Mouse (Mus musculus) layer of hippocampus, adult 18-20 months (tissue): ENCODE data around the gene Lrrn3. TPM values are rescaled to one million over a fixed set of nuclear protein-coding genes. Genes with fewer than 3 reads are reported as not detected.

Experiments
- DNase-seq, 2 experiments: peaks; one replicate each; pipeline ENCODE4 v3.0.0; 2022; ENCODE audit warnings: low spot score in 2 of 2
- long read RNA-seq: library from polyadenylated mRNA; stranded (forward); transcript quantifications from one replicate; pipeline ENCODE4 v2.0.0, GENCODE M21; 2021
- total RNA-seq, 2 experiments: library from RNA; stranded (reverse); gene quantifications; 2 replicates each; pipeline ENCODE4 v1.2.3; 2021

Gene Lrrn3
- total RNA-seq = 10 to 100 TPM; 62.9 to 64.9 TPM
- long read RNA-seq, transcript Lrrn3-201 (2 exons, 3,865 nt) = major isoform, 67 of 77 reads
- long read RNA-seq, partial matches to known transcripts = 0 of 77 reads
- long read RNA-seq, other reads (novel, unspliced or antisense) = 10 of 77 reads

DNA sequence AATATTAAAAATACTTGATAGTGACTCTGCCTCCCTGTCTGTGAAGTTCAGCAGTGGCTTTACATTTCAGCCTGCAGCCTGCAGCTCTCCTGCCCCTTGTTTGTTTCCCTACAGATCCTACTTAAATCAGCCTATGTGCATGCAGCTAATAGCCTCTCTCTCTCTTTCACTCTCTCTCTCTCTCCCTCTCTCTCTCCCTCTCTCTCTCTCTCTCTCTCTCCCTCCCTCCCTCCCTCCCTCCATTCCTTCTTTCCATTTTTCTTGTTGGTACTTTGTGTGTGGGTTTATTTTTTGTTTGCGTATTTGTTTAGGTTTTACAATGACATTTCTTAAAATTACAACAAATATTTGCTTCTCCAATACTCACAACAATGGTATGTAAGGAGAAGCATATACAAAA lies at the start of gene Lrrn3:
Gene Lrrn3, minus strand, starts transcription at position 101 of the 400 bp plus-strand sequence.
- DNase-seq = no peak

DNA sequence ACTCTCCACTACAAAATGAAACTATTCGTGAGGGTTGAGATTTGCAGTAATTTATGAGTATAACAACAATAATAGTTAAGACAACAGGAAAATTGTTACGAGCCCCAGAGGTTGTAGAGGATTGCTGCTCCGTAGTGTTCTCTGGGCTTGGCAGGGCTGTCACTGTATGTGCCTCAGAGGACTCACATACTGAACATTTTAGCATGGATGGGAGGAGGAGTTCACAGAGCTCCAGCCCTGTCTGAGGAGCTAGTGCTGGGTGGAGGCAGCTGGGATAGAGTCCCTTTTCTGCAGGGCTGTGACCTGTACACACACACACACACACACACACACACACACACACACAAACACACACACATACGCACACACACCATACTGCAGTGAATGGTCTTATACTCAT lies 42.2 kb upstream of the Lrrn3 start:
- no peak for DNase-seq

DNA sequence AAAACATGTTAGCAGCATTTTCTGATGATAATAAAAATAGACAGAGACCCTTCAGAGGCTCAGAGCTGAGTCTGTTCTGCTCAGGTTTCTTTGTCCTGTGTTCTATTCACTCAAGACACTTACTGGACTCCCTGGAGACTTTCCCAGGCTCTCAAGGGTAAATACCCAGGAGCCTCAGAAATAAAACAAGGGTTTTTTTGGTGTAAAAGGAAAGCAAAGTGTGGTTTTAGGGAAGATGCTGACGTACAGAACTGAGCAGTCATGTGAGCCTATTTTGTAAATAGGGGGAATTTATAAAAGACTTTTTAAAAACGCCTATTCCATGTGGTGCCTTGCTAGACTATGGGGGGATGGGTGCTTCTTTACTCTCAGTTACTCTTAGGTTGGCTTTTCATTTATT lies 40.5 kb upstream of the Lrrn3 start:
- DNase-seq = no peak

DNA sequence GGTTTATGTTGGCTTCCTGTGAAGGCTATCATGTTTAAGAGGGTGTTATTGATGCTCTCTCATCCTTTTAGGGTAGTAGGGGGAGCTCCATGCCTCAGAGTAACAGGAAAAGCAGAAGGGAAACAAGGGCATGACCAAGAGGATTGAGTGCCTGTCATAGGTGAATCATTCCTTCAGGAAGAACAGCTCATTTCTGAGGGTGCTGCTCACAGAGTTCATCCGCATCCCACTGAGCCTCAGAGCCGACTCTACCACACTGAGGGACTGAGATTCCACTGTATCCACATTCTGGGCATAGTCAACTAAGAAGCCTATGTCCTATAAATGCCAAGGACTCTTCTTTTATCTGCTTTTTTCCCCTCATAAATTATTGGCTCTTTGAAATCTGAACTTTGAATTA lies 35.4 kb upstream of the Lrrn3 start:
- no peak for DNase-seq

DNA sequence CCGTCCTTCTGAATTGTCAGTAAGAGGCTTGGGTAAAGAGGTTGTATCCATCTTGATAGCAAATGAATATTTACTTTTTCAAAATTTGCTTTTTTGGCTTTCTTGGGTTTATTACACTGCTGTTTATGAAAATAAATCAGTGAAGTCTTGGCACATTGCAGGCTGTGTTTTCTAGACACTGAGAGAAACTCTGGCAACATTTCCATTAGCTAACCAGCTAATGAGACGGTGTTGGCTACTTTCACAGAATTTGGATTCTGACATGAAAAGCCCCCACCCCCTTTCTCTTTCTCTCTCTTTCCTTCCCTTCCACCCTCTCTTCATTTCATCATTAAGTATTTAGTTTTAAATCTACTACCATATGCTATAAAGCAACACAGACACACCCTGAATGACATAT lies 34.1 kb upstream of the Lrrn3 start:
- no peak for DNase-seq

DNA sequence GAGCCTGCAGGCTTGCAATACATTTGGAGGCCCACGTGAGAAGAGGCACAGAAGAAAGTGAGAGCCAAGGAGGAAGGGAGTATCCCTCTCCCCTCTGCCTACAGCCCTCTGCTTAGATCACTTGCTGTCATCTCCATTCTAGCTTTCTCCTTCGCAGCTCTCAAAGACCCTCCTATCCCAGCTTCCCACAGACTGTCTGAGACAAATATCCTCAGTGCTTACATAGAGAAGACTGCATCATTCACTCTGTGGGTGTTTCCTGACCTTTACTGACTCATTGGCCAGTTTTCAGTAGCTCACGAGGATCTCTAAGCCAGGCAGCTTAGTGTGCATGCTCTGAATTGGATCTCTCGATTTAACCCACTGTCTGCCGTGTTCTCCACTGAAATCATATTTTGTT lies 32.7 kb upstream of the Lrrn3 start:
- DNase-seq = no peak

DNA sequence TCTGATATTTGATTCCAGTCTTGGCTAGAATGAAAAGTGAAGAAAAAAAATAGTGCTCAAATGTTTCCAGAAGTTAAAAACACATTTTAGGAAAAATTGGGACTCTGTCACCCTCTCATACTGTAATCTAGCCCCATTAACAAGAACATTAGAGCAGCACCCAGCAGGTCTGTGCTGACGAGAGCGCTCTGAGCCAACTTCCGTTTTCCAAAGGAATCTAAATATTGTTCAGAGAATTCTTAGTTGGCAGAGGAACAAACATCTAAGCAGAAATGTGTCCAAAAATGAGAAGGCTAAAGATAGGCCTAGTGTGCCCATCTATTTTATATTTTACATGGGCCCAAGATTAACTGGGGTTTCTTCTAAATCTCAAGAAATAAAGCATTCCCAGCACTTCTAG lies 24.4 kb upstream of the Lrrn3 start:
- DNase-seq = no peak

DNA sequence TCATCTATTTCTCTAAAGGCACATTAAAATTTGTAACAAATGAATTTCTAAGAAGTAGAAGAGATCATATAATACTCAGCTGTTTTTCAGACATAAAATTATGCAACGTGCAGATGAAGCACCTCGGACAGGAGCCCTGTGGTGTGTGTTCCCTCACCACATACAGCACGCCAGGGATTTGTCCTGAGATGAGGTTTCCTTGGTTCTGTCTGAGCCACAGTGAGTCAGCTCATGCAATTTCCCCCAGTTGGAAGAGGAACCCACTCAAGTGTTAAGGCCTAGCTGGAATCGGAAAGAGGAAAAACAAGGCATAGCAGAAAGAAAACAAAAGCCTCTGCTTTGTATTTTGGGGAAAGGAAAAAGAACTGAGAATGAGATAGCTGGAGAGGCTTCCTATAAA lies 22.4 kb upstream of the Lrrn3 start:
- DNase-seq = no peak

DNA sequence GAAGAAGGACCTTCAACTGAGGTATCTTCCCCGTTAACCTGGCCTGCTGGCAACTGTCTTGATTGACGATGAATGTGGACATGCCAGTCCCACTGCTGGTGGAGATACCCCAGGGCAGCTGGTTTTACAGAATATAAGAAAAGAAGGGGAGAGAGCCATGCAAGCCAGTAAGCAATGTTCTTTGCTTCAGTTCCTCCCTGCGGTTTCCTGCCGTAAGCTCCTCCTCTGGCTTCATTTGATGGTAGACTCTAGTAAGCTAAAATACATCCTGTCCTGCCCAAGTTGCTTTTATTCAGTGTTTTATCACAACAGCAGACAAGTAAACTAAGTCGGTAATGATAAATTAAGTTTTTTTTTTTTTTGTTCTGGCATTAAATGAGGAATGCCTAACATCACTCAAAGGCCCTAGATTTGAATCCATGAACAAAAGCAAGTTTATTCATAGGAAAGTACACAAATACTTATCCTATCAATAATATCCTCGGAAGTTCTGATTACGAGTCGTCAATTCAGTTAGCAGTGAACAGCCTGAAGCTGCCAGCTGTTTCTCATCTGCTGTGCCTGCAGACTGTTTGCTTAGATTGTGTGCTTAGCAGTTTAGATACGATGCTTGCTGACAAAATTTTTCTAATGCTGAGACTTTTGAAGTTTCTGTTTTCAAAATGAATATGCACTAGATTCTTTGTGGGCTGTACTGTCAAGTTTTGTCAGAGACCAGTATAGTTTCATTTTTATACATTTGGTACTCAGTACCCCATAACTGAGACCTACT lies 14.0 kb upstream of the Lrrn3 start:
- no peak for DNase-seq

DNA sequence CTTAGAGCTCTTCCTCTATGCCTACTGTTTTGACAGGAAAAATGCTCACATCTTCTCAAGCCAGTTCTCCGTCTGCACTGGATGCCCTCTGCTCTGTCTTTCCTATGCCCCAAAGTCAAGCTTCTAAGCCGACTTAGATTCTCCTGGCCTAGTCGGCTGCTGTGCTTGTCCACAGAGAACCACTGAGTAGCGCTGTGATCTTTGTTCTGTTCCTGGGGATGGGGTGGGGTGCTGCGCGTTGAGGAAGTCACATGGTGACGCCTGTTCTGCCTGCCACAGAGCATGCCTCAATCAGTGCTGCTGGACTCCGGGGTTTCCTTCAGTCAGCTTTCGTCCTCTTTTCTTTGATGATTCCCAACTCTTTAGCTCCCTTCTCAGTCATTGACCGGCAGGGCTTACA lies 8.4 kb upstream of the Lrrn3 start:
- DNase-seq = peak in 1 of 2 experiments; percentile 38

DNA sequence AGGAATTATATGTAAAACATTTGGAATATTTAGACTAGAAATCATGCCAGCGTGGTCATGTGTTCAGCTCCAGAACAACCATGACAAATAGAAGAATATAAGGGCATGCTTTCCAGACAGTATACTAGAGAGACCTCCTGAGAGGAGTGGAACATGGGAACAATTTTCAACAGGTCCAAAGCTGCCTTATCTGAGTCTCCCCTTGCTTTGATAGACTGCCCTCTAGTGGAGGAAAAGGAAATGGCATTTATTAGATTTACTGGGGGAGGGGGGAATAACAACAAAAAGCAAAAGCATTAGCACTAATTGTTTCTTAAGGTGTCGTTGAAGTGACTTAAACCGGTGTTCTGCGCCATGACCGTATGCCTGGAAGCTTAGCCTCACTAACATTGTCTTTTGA lies 774 bp upstream of the Lrrn3 start:
- peak in 1 of 2 experiments; percentile 70 for DNase-seq

DNA sequence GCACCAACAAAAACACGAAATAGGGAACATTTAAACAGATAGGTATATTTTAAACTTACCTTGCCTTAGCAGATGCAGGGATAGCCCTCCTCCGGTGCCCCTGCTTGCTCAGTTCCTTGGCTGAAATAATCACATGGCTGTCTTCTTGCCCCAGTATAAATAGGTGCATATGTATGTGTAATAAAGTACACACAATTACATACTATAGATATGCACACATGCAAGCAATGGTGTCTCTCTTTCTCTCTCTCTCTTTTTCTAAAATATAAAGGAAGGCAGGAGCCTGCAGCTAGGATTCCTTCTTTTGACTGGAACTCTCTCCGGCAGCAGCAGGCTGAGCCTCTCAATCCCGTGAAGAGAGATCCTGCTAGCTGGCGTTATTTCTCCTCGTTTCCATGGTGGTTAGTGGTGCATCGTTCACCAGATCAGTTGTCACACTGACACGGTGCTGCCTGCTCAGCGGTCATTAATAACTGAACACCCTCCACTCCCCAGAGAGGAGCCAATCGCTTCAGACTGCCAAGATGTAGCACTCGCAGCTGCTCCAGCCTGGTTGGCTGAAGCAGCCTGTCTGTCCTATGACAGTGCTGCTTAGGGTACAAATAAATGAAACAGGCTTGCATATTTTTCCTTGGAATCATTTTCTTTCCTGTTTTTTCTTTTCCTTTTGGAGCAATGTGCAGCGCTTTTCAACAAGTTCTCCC lies 567 bp downstream of the Lrrn3 start:
- peak; percentile 84 to 92 for DNase-seq

DNA sequence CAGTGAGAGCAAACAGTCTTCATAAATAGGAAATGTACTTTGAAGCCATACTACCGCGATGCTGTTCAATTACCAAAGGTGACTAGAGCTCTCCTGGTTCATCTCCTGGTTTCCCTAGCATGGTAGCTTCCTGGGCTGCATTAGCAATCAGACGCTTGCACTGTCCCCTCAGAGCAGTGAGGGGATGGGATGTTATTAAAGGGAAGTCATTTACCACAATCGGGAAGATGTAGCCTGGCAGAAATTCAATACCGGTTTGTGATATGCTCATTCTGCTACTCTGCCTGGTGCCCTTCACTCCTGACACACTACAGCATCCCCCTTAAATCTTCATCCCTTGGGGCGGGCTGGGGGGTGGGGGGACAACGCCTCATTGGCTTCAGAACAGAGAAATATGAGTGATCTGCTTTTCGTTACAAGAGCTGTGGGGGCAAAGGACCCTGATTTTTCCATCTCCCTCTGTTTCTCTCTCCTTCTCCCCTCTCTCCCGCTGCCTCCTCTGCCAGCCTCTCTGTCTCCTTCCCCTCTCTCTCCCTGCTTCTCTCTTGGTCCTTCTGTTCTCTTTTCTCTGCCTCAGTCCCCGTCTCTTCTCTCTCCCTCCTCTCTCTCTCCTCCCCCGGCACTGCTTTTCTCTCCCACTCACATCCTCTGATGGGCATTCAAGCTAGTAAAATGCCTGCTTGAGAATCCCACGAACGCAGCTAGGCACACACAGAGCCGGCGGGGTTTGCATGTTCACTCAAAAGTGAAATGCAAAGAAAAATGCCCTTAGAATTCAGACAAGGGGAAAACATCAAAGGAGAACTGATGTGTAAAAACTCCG lies 1.3 kb downstream of the Lrrn3 start:
- DNase-seq = peak; percentile 48 to 78

DNA sequence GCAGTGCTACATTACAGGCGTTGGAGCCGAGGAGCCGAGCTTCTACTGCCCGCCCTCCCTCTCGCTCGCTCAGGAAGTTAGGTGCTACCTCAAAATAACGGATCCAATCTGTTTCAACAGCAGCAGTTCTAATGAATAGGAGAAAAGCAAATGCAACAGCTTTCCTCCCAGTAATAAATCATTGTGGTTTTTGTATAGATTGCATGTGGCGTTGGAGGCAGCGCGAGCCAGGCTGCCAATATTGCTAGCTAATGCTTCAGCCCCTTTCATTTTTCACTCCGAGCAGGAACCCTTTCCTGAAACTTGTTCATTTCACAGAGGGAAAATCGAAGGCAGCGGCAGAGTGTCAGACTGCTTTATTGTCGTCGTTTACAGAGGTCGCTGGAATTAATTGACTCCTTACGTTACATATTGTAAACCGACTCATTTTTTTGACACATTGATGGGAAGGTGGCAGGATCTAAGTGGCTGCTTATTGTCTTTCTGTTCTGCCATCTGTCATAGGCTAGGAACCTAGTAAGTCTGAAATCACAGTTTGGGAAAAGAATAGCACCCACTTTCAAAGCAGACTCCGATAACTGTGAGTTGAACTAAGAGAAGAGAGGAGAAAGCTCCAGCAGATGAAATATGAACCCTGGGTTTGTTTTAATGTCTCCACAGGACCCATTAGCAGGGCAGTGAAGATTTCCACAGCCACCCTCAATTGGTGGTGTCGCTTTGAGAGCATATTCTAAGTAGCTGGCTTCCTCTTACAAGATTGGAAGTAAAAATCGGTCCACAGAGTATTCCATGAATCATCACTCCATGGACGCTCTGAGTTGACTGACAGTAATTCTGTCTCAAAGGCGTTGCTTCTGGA lies 2.4 kb downstream of the Lrrn3 start:
- DNase-seq = peak in 1 of 2 experiments; percentile 70

DNA sequence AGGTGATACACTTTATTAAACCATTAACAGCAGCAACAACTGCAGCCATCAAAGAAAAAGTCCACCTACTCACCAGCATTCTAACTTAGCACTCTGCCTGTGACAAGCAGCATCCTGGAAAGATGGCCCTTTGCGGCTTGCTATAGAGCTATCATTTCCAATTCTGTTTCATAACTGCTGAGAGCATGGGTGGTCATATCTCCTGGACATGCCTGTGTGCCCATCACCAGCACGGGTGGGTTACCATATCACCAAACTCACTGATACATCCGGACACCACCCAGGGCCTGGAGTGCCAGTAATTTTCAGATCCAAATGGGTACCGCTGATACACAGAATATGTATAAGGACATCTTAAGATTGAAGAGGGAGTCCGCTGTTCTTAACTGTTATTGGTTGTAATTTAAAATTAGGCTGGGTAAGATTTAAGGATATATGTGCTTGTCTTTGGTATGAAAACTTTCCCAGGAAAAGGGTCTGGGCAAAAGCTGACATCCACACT lies 3.1 kb downstream of the Lrrn3 start:
- peak in 1 of 2 experiments; percentile 51 for DNase-seq

DNA sequence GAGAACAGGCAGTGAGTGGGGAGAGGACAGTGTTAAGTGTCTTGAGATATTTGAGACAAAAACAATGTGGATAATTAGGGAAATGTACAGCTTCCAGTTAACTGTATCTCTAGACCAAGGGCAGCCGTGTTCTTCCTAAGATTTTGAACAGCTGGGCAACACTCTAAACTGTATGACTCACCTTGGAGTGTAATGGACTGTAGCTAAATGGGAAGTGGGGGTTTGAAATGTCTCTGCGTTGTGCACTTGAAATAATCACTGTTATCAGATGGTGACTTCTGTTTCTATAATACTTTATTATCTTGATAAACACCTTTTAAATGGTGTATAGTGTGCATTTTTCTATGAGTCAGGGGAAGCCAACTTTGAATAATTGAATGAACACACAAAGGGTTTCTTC lies 4.7 kb downstream of the Lrrn3 start:
- DNase-seq = no peak

DNA sequence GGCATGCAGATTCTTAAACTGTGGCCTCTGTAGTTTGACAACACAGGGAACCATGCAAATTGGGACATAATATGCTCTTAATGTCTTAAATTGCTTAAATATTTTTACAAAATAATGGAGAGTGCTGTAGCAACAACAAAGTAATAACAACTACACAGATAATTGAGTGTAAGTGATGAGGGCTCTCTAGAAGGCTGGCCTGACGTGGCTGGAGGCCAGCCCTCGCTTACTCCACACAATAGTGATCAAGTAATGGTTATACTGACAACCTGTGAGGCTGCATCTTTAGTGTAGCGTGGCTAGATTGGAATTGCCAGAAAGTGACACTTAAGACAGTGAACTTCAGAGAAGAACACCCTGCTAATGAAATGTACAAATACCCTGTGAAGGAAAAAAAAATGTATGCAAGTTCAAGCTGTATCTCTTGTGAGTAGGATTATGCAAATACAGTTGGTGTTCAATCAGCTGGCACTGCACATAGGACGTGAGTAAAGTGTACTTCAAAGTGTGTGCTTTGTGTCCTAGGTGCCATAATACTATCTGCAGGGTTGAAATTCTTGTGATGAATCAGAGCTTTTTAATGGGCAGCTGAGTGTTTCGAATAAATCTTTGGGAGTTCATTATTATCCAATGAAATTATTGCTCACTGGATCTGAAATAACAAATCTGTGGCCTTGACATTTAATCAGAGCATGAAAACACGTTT lies 17.0 kb downstream of the Lrrn3 start:
- DNase-seq = no peak

DNA sequence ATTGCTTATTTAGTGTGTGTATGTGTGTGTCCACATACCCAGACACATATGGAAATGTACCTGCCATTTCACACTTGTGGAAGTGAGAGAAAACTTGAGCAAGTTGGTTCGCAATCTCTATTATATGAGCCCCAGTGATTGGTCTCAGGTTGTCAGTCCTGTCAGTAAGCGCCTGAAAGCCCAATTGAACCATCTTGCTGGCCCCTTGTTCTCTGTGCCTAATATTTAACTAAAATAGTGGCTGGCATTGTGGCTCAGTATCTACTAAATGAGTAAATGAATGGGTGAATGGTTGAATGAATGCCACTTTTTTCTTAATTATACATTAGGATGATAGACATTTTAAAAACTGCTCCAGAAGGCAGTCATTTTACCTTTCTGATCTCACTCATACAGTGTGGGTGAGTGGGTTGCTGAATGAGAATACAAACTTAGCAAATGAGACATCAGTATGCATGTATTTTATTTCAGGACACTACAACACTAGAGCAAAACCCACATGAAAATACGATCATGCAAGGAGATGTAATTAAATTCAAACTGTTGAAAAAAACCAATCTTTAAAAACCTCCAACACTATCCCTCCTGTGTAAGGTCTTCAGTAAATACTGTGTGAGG lies 17.7 kb downstream of the Lrrn3 start:
- no peak for DNase-seq

DNA sequence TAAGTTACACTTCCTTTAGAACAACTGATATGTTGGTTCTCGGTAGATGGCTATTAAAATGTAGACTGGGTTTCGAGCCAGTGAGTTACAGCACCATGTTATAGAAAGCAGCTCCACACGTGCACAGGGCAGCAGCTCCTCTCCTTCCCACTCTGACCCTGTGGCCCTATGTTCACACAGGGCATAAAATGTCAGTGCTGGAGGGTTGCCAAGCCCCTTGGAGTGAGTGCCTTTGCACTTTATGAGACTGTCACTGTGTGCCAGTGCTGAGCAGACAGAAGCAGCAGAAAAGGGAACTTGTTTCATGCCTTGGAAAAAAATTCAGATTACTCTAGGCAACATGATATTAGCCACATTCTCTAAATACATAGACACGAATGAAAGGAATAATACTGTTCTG lies 47.8 kb downstream of the Lrrn3 start:
- no peak for DNase-seq
